Comparison of ENCODE assay signal across 9 mouse cellular contexts in genomic region chr6:91277549-91277948, GRCm38 (mm10).
DNase-seq lines count a peak whose midpoint lies in the region; ATAC-seq and TF ChIP-seq lines count a peak whose summit lies in the region.
"Had no signal": no experiment of that assay in that cellular context is flagged by ENCODE, and none has a peak within 500 bp of the region (broad histone marks: within the 10 kb centered on the region; RNA-seq: fewer than 3 reads in every experiment).

No protein-coding gene starts in this region.

- H3K9ac ChIP-seq in forebrain, embryonic 12.5 days: no peak overlapping the region
- no peak overlapping the region for H3K9ac ChIP-seq in midbrain, embryonic 11.5 days (ENCODE audit: low read length)
- H3K9ac ChIP-seq in stomach, postnatal 0 days (ENCODE audit: low read length): no peak overlapping the region

- peaks cover 4% of the 10 kb centered on the region; the same call in 1 of the 2 replicates for H3K27me3 ChIP-seq in forebrain, embryonic 12.5 days
- peaks cover under 1% of the 10 kb centered on the region; the same call in 1 of the 2 replicates for H3K27me3 ChIP-seq in midbrain, embryonic 11.5 days (ENCODE audit: control insufficient read depth, insufficient read depth, low read length)
- H3K27me3 ChIP-seq in stomach, postnatal 0 days (ENCODE audit: control insufficient read depth, insufficient read depth, low read length): no peaks in the 10 kb centered on the region; the same call in 1 of the 2 replicates
- H3K27me3 ChIP-seq: Patski had no signal

- peak; percentile 93 for TF ChIP-seq CTCF in stomach, postnatal 0 days (IDR thresholded peaks at IDR 0.05; ENCODE audit: low read depth)

- WGBS in forebrain, embryonic 12.5 days: 2% methylated on average over 7 of the region's 7 CpGs
- 3% methylated on average over 7 of the region's 7 CpGs for WGBS in midbrain, embryonic 11.5 days
- WGBS in stomach, postnatal 0 days: under 1% methylated on average over 7 of the region's 7 CpGs

- H3K36me3 ChIP-seq in forebrain, embryonic 12.5 days (replicated peaks): no peaks in the 10 kb centered on the region
- H3K36me3 ChIP-seq in midbrain, embryonic 11.5 days (ENCODE audit: control insufficient read depth, insufficient read depth, low read length): no peaks in the 10 kb centered on the region
- H3K36me3 ChIP-seq in stomach, postnatal 0 days (ENCODE audit: control insufficient read depth, insufficient read depth, low read length): no peaks in the 10 kb centered on the region

- H3K4me1 ChIP-seq in forebrain, embryonic 12.5 days: peaks cover 19% of the 10 kb centered on the region; the same call in 1 of the 2 replicates
- peaks cover 7% of the 10 kb centered on the region for H3K4me1 ChIP-seq in midbrain, embryonic 11.5 days (ENCODE audit: control insufficient read depth, insufficient read depth, low read length)
- H3K4me1 ChIP-seq in stomach, postnatal 0 days (replicated peaks; ENCODE audit: control insufficient read depth, insufficient read depth): no peaks in the 10 kb centered on the region

- TF ChIP-seq EP300 in stomach, postnatal 0 days (optimal IDR thresholded peaks at IDR 0.05): no peak

- no peaks in the 10 kb centered on the region for H3K9me3 ChIP-seq in forebrain, embryonic 12.5 days
- H3K9me3 ChIP-seq in midbrain, embryonic 11.5 days (ENCODE audit: control insufficient read depth, low read length): no peaks in the 10 kb centered on the region
- H3K9me3 ChIP-seq in stomach, postnatal 0 days (ENCODE audit: control insufficient read depth, low read length): no peaks in the 10 kb centered on the region

- no peak overlapping the region for H3K27ac ChIP-seq in forebrain, embryonic 12.5 days
- no peak overlapping the region for H3K27ac ChIP-seq in midbrain, embryonic 11.5 days (ENCODE audit: low read depth, low read length)
- H3K27ac ChIP-seq in stomach, postnatal 0 days (replicated peaks): no peak overlapping the region

- H3K4me2 ChIP-seq in forebrain, embryonic 12.5 days: no peak overlapping the region
- no peak overlapping the region for H3K4me2 ChIP-seq in midbrain, embryonic 11.5 days
- no peak overlapping the region for H3K4me2 ChIP-seq in stomach, postnatal 0 days (replicated peaks; ENCODE audit: low read depth)

- H3K4me3 ChIP-seq in forebrain, embryonic 12.5 days (replicated peaks): no peak overlapping the region
- no peak overlapping the region for H3K4me3 ChIP-seq in midbrain, embryonic 11.5 days (ENCODE audit: low read depth, low read length)
- no peak overlapping the region for H3K4me3 ChIP-seq in stomach, postnatal 0 days (ENCODE audit: low read depth, low read length)

- no peak for ATAC-seq in cerebellum, adult (ENCODE audit: insufficient number of reproducible peaks, low FRiP score, low TSS enrichment)
- peak; percentile 64; the same call in 1 of the 2 replicates for ATAC-seq in forebrain, embryonic 12.5 days (ENCODE audit: low FRiP score)
- 0 out of 2 replicates have a peak, but pooled peaks have one; percentile 31 for ATAC-seq in midbrain, embryonic 11.5 days (ENCODE audit: low FRiP score)
- ATAC-seq in stomach, postnatal 0 days (ENCODE audit: low FRiP score, low TSS enrichment): no peak
- ATAC-seq: Patski had no signal

- peak; percentile 55 for DNase-seq in cerebellum, adult 11 months
- peak; percentile 57 for DNase-seq in A20 (ENCODE audit: low read depth, low spot score)
- DNase-seq in c-Kit-positive CD71-positive TER-119-negative erythroid progenitor cells, embryonic 14.5 days (ENCODE audit: low read depth): peak; percentile 32
- DNase-seq in kidney, postnatal 14 days: peak; percentile 58
- peak; percentile 98 for DNase-seq in midbrain, embryonic 11.5 days (ENCODE audit: low spot score, missing footprints)
- DNase-seq in stomach, postnatal 0 days (ENCODE audit: low spot score): peak; percentile 65

Comparison
In these comparisons a context has a peak if more than half of its experiments do, and no peak if none do; other contexts are left out.
1. DNase-seq: peak in every context shown above with its lines; median percentile 98 in midbrain, embryonic 11.5 days; 65 in stomach, postnatal 0 days; 58 in kidney, postnatal 14 days; 57 in A20; 55 in cerebellum, adult 11 months; 32 in c-Kit-positive CD71-positive TER-119-negative erythroid progenitor cells, embryonic 14.5 days.
2. ATAC-seq: peak in forebrain, embryonic 12.5 days (single experiment) and midbrain, embryonic 11.5 days (single experiment); none in cerebellum, adult (single experiment) and stomach, postnatal 0 days (single experiment).